In genomic region chr10:66953976-66954505, GRCm38 (mm10) we compare ENCODE assay signal across 11 mouse cellular contexts.
A peak's percentile ranks its signal among the peaks of the same experiment; 100 is the strongest.
DNase-seq lines count a peak whose midpoint lies in the region; ATAC-seq and TF ChIP-seq lines count a peak whose summit lies in the region.
"Had no signal": no experiment of that assay in that cellular context is flagged by ENCODE, and none has a peak within 500 bp of the region (broad histone marks: within the 10 kb centered on the region; RNA-seq: fewer than 3 reads in every experiment).

No protein-coding gene starts in this region.

- ATAC-seq in heart, embryonic 12.5 days (ENCODE audit: insufficient number of reproducible peaks, low FRiP score) = no peak
- no peak for ATAC-seq in intestine, postnatal 0 days
- ATAC-seq: forebrain, embryonic 15.5 days had no signal

- no peak overlapping the region for H3K4me3 ChIP-seq in heart, embryonic 12.5 days
- H3K4me3 ChIP-seq in spleen, adult 2 months (ENCODE audit: extremely low read depth, insufficient read depth, insufficient read length) = no peak overlapping the region
- no peak overlapping the region for H3K4me3 ChIP-seq in forebrain, embryonic 10.5 days
- H3K4me3 ChIP-seq in intestine, postnatal 0 days (ENCODE audit: low read depth, low read length) = no peak overlapping the region
- H3K4me3 ChIP-seq: forebrain, embryonic 15.5 days; hindbrain, embryonic 10.5 days; lung, embryonic 15.5 days had no signal

- no peaks in the 10 kb centered on the region for H3K36me3 ChIP-seq in heart, embryonic 12.5 days
- no peaks in the 10 kb centered on the region for H3K36me3 ChIP-seq in spleen, adult 2 months (ENCODE audit: control insufficient read depth, insufficient read depth, low read length)
- H3K36me3 ChIP-seq in forebrain, embryonic 10.5 days (replicated peaks) = no peaks in the 10 kb centered on the region
- no peaks in the 10 kb centered on the region for H3K36me3 ChIP-seq in intestine, postnatal 0 days (ENCODE audit: control insufficient read depth, insufficient read depth)
- H3K36me3 ChIP-seq: forebrain, embryonic 15.5 days; hindbrain, embryonic 10.5 days; lung, embryonic 15.5 days had no signal

- WGBS in heart, embryonic 12.5 days = 50% methylated on average over 4 of the region's 4 CpGs
- 10% methylated on average over 4 of the region's 4 CpGs for WGBS in spleen, adult 2 months
- 81% methylated on average over 4 of the region's 4 CpGs for WGBS in forebrain, embryonic 10.5 days
- WGBS in intestine, postnatal 0 days = 70% methylated on average over 4 of the region's 4 CpGs

- TF ChIP-seq POLR2A in spleen, adult 2 months (IDR thresholded peaks at IDR 0.05; ENCODE audit: low read depth, low read length) = no peak

- no peak overlapping the region for H3K27ac ChIP-seq in heart, embryonic 12.5 days (ENCODE audit: poor library complexity, severe bottlenecking)
- peak overlapping the region; percentile 50; the same call in 1 of the 2 replicates for H3K27ac ChIP-seq in spleen, adult 2 months (ENCODE audit: insufficient read depth, low read length)
- H3K27ac ChIP-seq in forebrain, embryonic 10.5 days = no peak overlapping the region
- no peak overlapping the region for H3K27ac ChIP-seq in intestine, postnatal 0 days (ENCODE audit: low read depth, low read length)
- H3K27ac ChIP-seq: forebrain, embryonic 15.5 days; hindbrain, embryonic 10.5 days; kidney, postnatal 0 days; lung, embryonic 15.5 days had no signal

- peak; percentile 97 for DNase-seq in heart, adult 11 months
- DNase-seq in spleen, adult 2 months (ENCODE audit: low read depth in 1 of 2, low spot score in 2 of 2) = no peak
- no peak for DNase-seq in spleen, adult 12 weeks (ENCODE audit: low spot score)
- peak; percentile 67 to 71 for DNase-seq in heart, adult 9 months (ENCODE audit: low spot score in 2 of 2)
- DNase-seq in forebrain, embryonic 10.5 days (ENCODE audit: extremely low spot score, low spot score) = no peak

- no peaks in the 10 kb centered on the region for H3K27me3 ChIP-seq in heart, embryonic 12.5 days (replicated peaks)
- no peaks in the 10 kb centered on the region for H3K27me3 ChIP-seq in spleen, adult 2 months (ENCODE audit: control insufficient read depth, insufficient read depth, low read length)
- H3K27me3 ChIP-seq in forebrain, embryonic 10.5 days (ENCODE audit: poor library complexity, severe bottlenecking) = no peaks in the 10 kb centered on the region
- no peaks in the 10 kb centered on the region for H3K27me3 ChIP-seq in intestine, postnatal 0 days (replicated peaks; ENCODE audit: control insufficient read depth, insufficient read depth, low read length)
- H3K27me3 ChIP-seq: forebrain, embryonic 15.5 days; lung, embryonic 15.5 days had no signal

- H3K4me2 ChIP-seq in heart, embryonic 12.5 days = no peak overlapping the region
- no peak overlapping the region for H3K4me2 ChIP-seq in intestine, postnatal 0 days (replicated peaks; ENCODE audit: low read depth)
- H3K4me2 ChIP-seq: forebrain, embryonic 15.5 days; lung, embryonic 15.5 days had no signal

- no peak for TF ChIP-seq CTCF in spleen, adult 2 months (IDR thresholded peaks at IDR 0.05; ENCODE audit: extremely low read depth, insufficient read depth, insufficient read length, insufficient replicate concordance)
- no peak for TF ChIP-seq CTCF in intestine, postnatal 0 days (IDR thresholded peaks at IDR 0.05; ENCODE audit: low read depth)

- H3K9me3 ChIP-seq in heart, embryonic 12.5 days (replicated peaks) = no peaks in the 10 kb centered on the region
- H3K9me3 ChIP-seq in forebrain, embryonic 10.5 days = no peaks in the 10 kb centered on the region
- H3K9me3 ChIP-seq in intestine, postnatal 0 days (ENCODE audit: control insufficient read depth) = no peaks in the 10 kb centered on the region
- H3K9me3 ChIP-seq: forebrain, embryonic 15.5 days; hindbrain, embryonic 10.5 days; lung, embryonic 15.5 days had no signal

- no peak overlapping the region for H3K9ac ChIP-seq in heart, embryonic 12.5 days
- H3K9ac ChIP-seq in intestine, postnatal 0 days (ENCODE audit: low read depth, low read length) = no peak overlapping the region
- H3K9ac ChIP-seq: forebrain, embryonic 15.5 days; lung, embryonic 15.5 days had no signal

- peaks cover 6% of the 10 kb centered on the region; the same call in 1 of the 2 replicates for H3K4me1 ChIP-seq in heart, embryonic 12.5 days (replicated peaks)
- peaks cover 20% of the 10 kb centered on the region for H3K4me1 ChIP-seq in spleen, adult 2 months (ENCODE audit: control insufficient read depth, insufficient read depth, insufficient read length)
- peaks cover 19% of the 10 kb centered on the region for H3K4me1 ChIP-seq in forebrain, embryonic 10.5 days
- no peaks in the 10 kb centered on the region for H3K4me1 ChIP-seq in intestine, postnatal 0 days (replicated peaks; ENCODE audit: control insufficient read depth, insufficient read depth, low read length)
- H3K4me1 ChIP-seq: forebrain, embryonic 15.5 days had no signal

Comparison
In these comparisons a context has a peak if more than half of its experiments do, and no peak if none do; other contexts are left out.
1. DNase-seq: peak in heart, adult 11 months (single experiment) and heart, adult 9 months (2 of 2); none in spleen, adult 2 months (0 of 2), spleen, adult 12 weeks (single experiment) and forebrain, embryonic 10.5 days (single experiment).